Mouse (Mus musculus): ENCODE data around the gene Vps37d.
"Not testable (repeated sequence)": the region's sequence is repeated elsewhere in the genome, so short reads cannot be mapped to it uniquely, and the experiment has no call there.

The Vps37d gene

GRCm38 (mm10) chr5:135072061-135072460 is 6.0 kb downstream of the Vps37d start:
- peaks cover 8% of the 10 kb centered on the region for H3K27me3 ChIP-seq (ENCODE audit: insufficient read depth, low read length)
- TF ChIP-seq CTCF (conservative IDR thresholded peaks at IDR 0.05; ENCODE audit: low read length) (no peak), NANOG (IDR thresholded peaks at IDR 0.05; ENCODE audit: borderline replicate concordance, low read length) (no peak), POU5F1 (IDR thresholded peaks at IDR 0.05; ENCODE audit: borderline replicate concordance, low read length) (no peak)
- peak overlapping the region; percentile 71 for H3K4me3 ChIP-seq (replicated peaks; ENCODE audit: low read length)
- H3K4me1 ChIP-seq (replicated peaks; ENCODE audit: low read depth, low read length): peaks cover 64% of the 10 kb centered on the region
- peaks cover 15% of the 10 kb centered on the region for H3K36me3 ChIP-seq (ENCODE audit: insufficient read depth, low read length)
- no peaks in the 10 kb centered on the region for H3K9me3 ChIP-seq (ENCODE audit: low read length)

- Histone ChIP-seq H3K27me3 (ENCODE audit: insufficient read depth, low read length) (peaks cover 7% of the 10 kb centered on the region), H3K4me1 (replicated peaks; ENCODE audit: low read depth, low read length) (peaks cover 62% of the 10 kb centered on the region), H3K9me3 (ENCODE audit: low read length) (no peaks in the 10 kb centered on the region), H3K36me3 (ENCODE audit: insufficient read depth, low read length) (peaks cover 29% of the 10 kb centered on the region), H3K4me3 (replicated peaks; ENCODE audit: low read length) (no peak overlapping the region)
- no peak for TF ChIP-seq CTCF (conservative IDR thresholded peaks at IDR 0.05; ENCODE audit: low read length)
- no peak for TF ChIP-seq POU5F1 (IDR thresholded peaks at IDR 0.05; ENCODE audit: borderline replicate concordance, low read length)
- no peak for TF ChIP-seq NANOG (IDR thresholded peaks at IDR 0.05; ENCODE audit: borderline replicate concordance, low read length)
These were observed 7.6 kb downstream of the Vps37d start for GRCm38 (mm10) chr5:135070448-135070847.

GRCm38 (mm10) chr5:135066008-135066407 is 12.1 kb downstream of the Vps37d start:
- TF ChIP-seq CTCF (conservative IDR thresholded peaks at IDR 0.05; ENCODE audit: low read length) (no peak), NANOG (IDR thresholded peaks at IDR 0.05; ENCODE audit: borderline replicate concordance, low read length) (no peak), POU5F1 (IDR thresholded peaks at IDR 0.05; ENCODE audit: borderline replicate concordance, low read length) (no peak)
- H3K9me3 ChIP-seq (ENCODE audit: low read length): no peaks in the 10 kb centered on the region
- no peaks in the 10 kb centered on the region for H3K27me3 ChIP-seq (ENCODE audit: insufficient read depth, low read length)
- 0 out of 2 replicates have a peak overlapping the region, but pooled peaks have one; percentile 7 for H3K4me3 ChIP-seq (replicated peaks; ENCODE audit: low read length)
- peaks cover 49% of the 10 kb centered on the region for H3K4me1 ChIP-seq (replicated peaks; ENCODE audit: low read depth, low read length)
- H3K36me3 ChIP-seq (ENCODE audit: insufficient read depth, low read length): peaks cover 49% of the 10 kb centered on the region

- not testable (repeated sequence) for H3K27me3 ChIP-seq (ENCODE audit: insufficient read depth, low read length); H3K9me3 ChIP-seq (ENCODE audit: low read length)
- Histone ChIP-seq H3K4me1 (replicated peaks; ENCODE audit: low read depth, low read length) (peaks cover 40% of the 10 kb centered on the region), H3K36me3 (ENCODE audit: insufficient read depth, low read length) (peaks cover 60% of the 10 kb centered on the region), H3K4me3 (replicated peaks; ENCODE audit: low read length) (peak within 1 kb of the TSS; percentile 98)
These were observed 13.1 kb downstream of the Vps37d start, which contains the start of gene Bud23 for GRCm38 (mm10) chr5:135064909-135065446. Gene Bud23, minus strand, starts transcription at chr5:135064959.

- peaks cover 66% of the 10 kb centered on the region for H3K36me3 ChIP-seq (ENCODE audit: insufficient read depth, low read length)
- no peak for TF ChIP-seq CTCF (conservative IDR thresholded peaks at IDR 0.05; ENCODE audit: low read length)
- TF ChIP-seq NANOG (IDR thresholded peaks at IDR 0.05; ENCODE audit: borderline replicate concordance, low read length): no peak
- no peak for TF ChIP-seq POU5F1 (IDR thresholded peaks at IDR 0.05; ENCODE audit: borderline replicate concordance, low read length)
- peaks cover 44% of the 10 kb centered on the region for H3K4me1 ChIP-seq (replicated peaks; ENCODE audit: low read depth, low read length)
- peak overlapping the region; percentile 98 for H3K4me3 ChIP-seq (replicated peaks; ENCODE audit: low read length)
- H3K27me3 ChIP-seq (ENCODE audit: insufficient read depth, low read length): no peaks in the 10 kb centered on the region
- no peaks in the 10 kb centered on the region for H3K9me3 ChIP-seq (ENCODE audit: low read length)
These were observed 13.7 kb downstream of the Vps37d start for GRCm38 (mm10) chr5:135064382-135064766.

GRCm38 (mm10) chr5:135063629-135064381 is 14.3 kb downstream of the Vps37d start, which contains the start of gene Dnajc30:
Gene Dnajc30, plus strand, starts transcription at chr5:135064202.
- H3K36me3 ChIP-seq (ENCODE audit: insufficient read depth, low read length): peaks cover 72% of the 10 kb centered on the region
- H3K9me3 ChIP-seq (ENCODE audit: low read length): no peaks in the 10 kb centered on the region
- H3K4me1 ChIP-seq (replicated peaks; ENCODE audit: low read depth, low read length): peaks cover 50% of the 10 kb centered on the region
- H3K27me3 ChIP-seq (ENCODE audit: insufficient read depth, low read length): no peaks in the 10 kb centered on the region
- peak; percentile 50; the same call in 1 of the 2 replicates for TF ChIP-seq NANOG (IDR thresholded peaks at IDR 0.05; ENCODE audit: borderline replicate concordance, low read length)
- TF ChIP-seq CTCF (conservative IDR thresholded peaks at IDR 0.05; ENCODE audit: low read length): no peak
- peak within 1 kb of the TSS; percentile 98 for H3K4me3 ChIP-seq (replicated peaks; ENCODE audit: low read length)

GRCm38 (mm10) chr5:135053356-135053755 is 24.7 kb downstream of the Vps37d start:
- Histone ChIP-seq H3K4me1 (replicated peaks; ENCODE audit: low read depth, low read length) (peaks cover 54% of the 10 kb centered on the region), H3K27me3 (ENCODE audit: insufficient read depth, low read length) (no peaks in the 10 kb centered on the region), H3K9me3 (ENCODE audit: low read length) (no peaks in the 10 kb centered on the region), H3K4me3 (replicated peaks; ENCODE audit: low read length) (no peak overlapping the region), H3K36me3 (ENCODE audit: insufficient read depth, low read length) (peaks cover 93% of the 10 kb centered on the region)
- TF ChIP-seq NANOG (IDR thresholded peaks at IDR 0.05; ENCODE audit: borderline replicate concordance, low read length): no peak
- no peak for TF ChIP-seq POU5F1 (IDR thresholded peaks at IDR 0.05; ENCODE audit: borderline replicate concordance, low read length)
- TF ChIP-seq CTCF (conservative IDR thresholded peaks at IDR 0.05; ENCODE audit: low read length): no peak

GRCm38 (mm10) chr5:135049268-135049667 is 28.8 kb downstream of the Vps37d start:
- peaks cover 44% of the 10 kb centered on the region for H3K4me1 ChIP-seq (replicated peaks; ENCODE audit: low read depth, low read length)
- not testable (repeated sequence) for H3K4me3 ChIP-seq (replicated peaks; ENCODE audit: low read length); H3K27me3 ChIP-seq (ENCODE audit: insufficient read depth, low read length); H3K9me3 ChIP-seq (ENCODE audit: low read length)
- peaks cover 86% of the 10 kb centered on the region for H3K36me3 ChIP-seq (ENCODE audit: insufficient read depth, low read length)

GRCm38 (mm10) chr5:135048539-135048938 is 29.5 kb downstream of the Vps37d start:
- TF ChIP-seq POU5F1 (IDR thresholded peaks at IDR 0.05; ENCODE audit: borderline replicate concordance, low read length): no peak
- TF ChIP-seq NANOG (IDR thresholded peaks at IDR 0.05; ENCODE audit: borderline replicate concordance, low read length): no peak
- Histone ChIP-seq H3K9me3 (ENCODE audit: low read length) (no peaks in the 10 kb centered on the region), H3K4me1 (replicated peaks; ENCODE audit: low read depth, low read length) (peaks cover 39% of the 10 kb centered on the region), H3K4me3 (replicated peaks; ENCODE audit: low read length) (no peak overlapping the region), H3K27me3 (ENCODE audit: insufficient read depth, low read length) (no peaks in the 10 kb centered on the region), H3K36me3 (ENCODE audit: insufficient read depth, low read length) (peaks cover 82% of the 10 kb centered on the region)

All from E14TG2a.4 (cell line).